Mouse (Mus musculus) cerebellum, adult 9-10 months (tissue): ENCODE measurements at regions not wholly inside any gene's neighbourhood (a gene's known extent, or its start where the extent isn't known, plus 50 kb on each side); places are given as distances from the start of the nearest gene placed in this dataset.
A peak's percentile ranks its signal among the peaks of the same experiment; 100 is the strongest.

Experiments used
- DNase-seq: peaks from one replicate; pipeline ENCODE4 v3.0.0; 2022

- no peak for DNase-seq
These were observed 62.0 kb upstream of the Rtl1 start for GRCm38 (mm10) chr12:109662179-109662578.

- DNase-seq: no peak
These were observed 74.6 kb upstream of the Rtl1 start for GRCm38 (mm10) chr12:109674766-109675165.

GRCm38 (mm10) chr12:109694046-109694445 lies 93.9 kb upstream of the Rtl1 start:
- DNase-seq: no peak

GRCm38 (mm10) chr12:109694801-109695430 lies 94.8 kb upstream of the Rtl1 start:
- peak; percentile 93 for DNase-seq

- DNase-seq: no peak
These were observed 106.7 kb upstream of the Rtl1 start for GRCm38 (mm10) chr12:109706820-109707219.

GRCm38 (mm10) chr12:109709661-109710060 lies 109.5 kb upstream of the Rtl1 start:
- peak; percentile 72 for DNase-seq

GRCm38 (mm10) chr12:109711392-109711791 lies 111.3 kb upstream of the Rtl1 start:
- no peak for DNase-seq

GRCm38 (mm10) chr12:109711946-109712345 lies 111.8 kb upstream of the Rtl1 start:
- peak; percentile 52 for DNase-seq

GRCm38 (mm10) chr12:109712386-109712785 lies 112.3 kb upstream of the Rtl1 start:
- DNase-seq: peak; percentile 22

- DNase-seq: no peak
These were observed 112.9 kb upstream of the Rtl1 start for GRCm38 (mm10) chr12:109713041-109713440.

- DNase-seq: no peak
These were observed 113.9 kb upstream of the Rtl1 start for GRCm38 (mm10) chr12:109714061-109714460.

GRCm38 (mm10) chr12:109716991-109717390 lies 116.9 kb upstream of the Rtl1 start:
- no peak for DNase-seq

GRCm38 (mm10) chr12:109718036-109718435 lies 117.9 kb upstream of the Rtl1 start:
- DNase-seq: no peak

- DNase-seq: no peak
These were observed 138.1 kb upstream of the Rtl1 start for GRCm38 (mm10) chr12:109738201-109738600.

GRCm38 (mm10) chr12:109738911-109739310 lies 138.8 kb upstream of the Rtl1 start:
- DNase-seq: no peak

GRCm38 (mm10) chr12:109742486-109742885 lies 142.4 kb upstream of the Rtl1 start:
- no peak for DNase-seq

- DNase-seq: no peak
These were observed 143.0 kb upstream of the Rtl1 start for GRCm38 (mm10) chr12:109743036-109743650.

GRCm38 (mm10) chr12:109744186-109744585 lies 144.1 kb upstream of the Rtl1 start:
- no peak for DNase-seq

- DNase-seq: no peak
These were observed 145.8 kb upstream of the Rtl1 start for GRCm38 (mm10) chr12:109745731-109746484.

GRCm38 (mm10) chr12:109747201-109747600 lies 147.1 kb upstream of the Rtl1 start:
- DNase-seq: no peak

GRCm38 (mm10) chr12:109747776-109748175 lies 147.6 kb upstream of the Rtl1 start:
- DNase-seq: no peak

GRCm38 (mm10) chr12:109748326-109749059 lies 148.4 kb upstream of the Rtl1 start:
- DNase-seq: no peak

GRCm38 (mm10) chr12:109749256-109749655 lies 149.1 kb upstream of the Rtl1 start:
- no peak for DNase-seq
